Mouse (Mus musculus) gonadal fat pad, adult 2 months (tissue): Measurements from ENCODE around the gene Gm6904. TPM values are rescaled to one million over a fixed set of nuclear protein-coding genes. Genes with fewer than 3 reads are reported as not detected.
"Not testable (repeated sequence)": the region's sequence is repeated elsewhere in the genome, so short reads cannot be mapped to it uniquely, and the experiment has no call there.

ENCODE experiments used
- DNase-seq: peaks from one replicate; pipeline ENCODE4 v3.0.0-alpha.2; 2012; ENCODE audit warnings: low read depth
- polyA plus RNA-seq: library from polyadenylated mRNA; depleted of rRNA; stranded (reverse); fragments of >200 nt; gene quantifications from 2 replicates; pipeline ENCODE4 v1.2.3, GENCODE M21; 2012; rRNA removed

Gene Gm6904
- not detected in 2 replicates for polyA plus RNA-seq

DNA sequence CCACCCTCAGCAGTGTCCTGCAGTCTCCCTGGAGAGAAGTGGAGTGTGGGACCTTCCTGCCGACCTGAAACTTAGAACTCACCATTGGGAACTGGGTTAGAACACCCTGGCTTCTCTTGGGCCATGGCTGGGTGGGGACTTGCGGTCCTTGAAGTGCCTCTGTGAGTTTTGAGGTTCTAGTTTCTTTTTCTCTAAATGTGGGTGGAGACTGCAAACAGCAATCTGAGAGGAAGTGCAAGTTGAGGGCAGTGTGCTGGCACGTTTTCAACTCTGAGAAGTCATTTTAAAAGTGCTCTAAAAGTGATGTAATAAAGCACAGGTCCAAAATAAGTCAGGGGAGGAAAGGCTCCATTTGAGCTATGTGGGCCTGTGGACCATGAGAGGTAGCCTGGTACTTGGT is at the start of gene Gm6904:
Gene Gm6904 (minus strand): TSS at position 161 of the 400 bp plus-strand sequence.
- DNase-seq: no peak

GRCm38 (mm10) chr14:59297391-59297790 is 37.4 kb upstream of the Gm6904 start, which contains the start of gene Phf11a:
Phf11a (minus strand) TSS chr14:59297522.
- not testable (repeated sequence) for DNase-seq

GRCm38 (mm10) chr14:59291769-59292168 is 31.8 kb upstream of the Gm6904 start:
- not testable (repeated sequence) for DNase-seq

DNA sequence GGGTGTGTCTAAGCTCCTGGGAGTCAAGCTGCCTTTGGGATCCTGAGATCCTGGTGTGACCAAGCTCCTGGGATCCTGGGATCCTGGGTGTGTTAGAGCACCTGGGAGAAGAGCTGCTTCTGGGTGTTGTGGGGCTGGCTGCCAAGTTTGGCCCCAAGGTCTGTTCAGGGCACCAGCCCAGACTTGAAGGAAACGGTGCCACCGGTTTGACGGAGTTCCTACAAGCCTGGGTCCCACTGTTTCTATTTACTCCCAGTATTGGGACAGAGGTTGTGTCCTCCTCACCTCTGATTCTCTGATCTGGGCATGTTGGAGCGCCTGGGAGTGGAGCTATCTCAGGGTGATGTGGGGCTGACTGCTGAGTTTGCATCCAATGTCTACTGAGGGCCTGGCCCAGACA is 14.9 kb upstream of the Gm6904 start:
- DNase-seq: peak; percentile 1

GRCm38 (mm10) chr14:59255861-59256260 is 4.2 kb downstream of the Gm6904 start:
- not testable (repeated sequence) for DNase-seq

DNA sequence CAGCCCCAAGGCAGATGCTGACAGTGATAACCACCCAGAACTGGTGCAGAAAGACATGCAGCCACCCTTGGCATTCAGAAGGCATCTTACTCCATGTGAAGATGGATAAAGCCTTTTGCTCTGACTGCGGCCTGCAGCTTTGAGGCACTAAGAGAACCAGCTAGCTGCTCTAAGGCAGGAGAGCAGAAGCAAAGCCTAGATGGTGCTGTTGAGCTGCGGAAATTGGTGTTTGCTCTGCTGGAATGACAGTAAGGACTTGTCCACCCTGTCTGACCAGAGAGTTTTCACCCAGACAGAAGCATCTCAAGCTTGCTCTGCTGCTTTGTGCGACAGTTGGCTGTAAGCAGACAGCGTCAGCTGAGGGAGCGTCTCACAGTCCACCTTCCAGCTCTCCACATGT is 9.7 kb downstream of the Gm6904 start:
- DNase-seq: not testable (repeated sequence)

GRCm38 (mm10) chr14:59233635-59234034 is 26.4 kb downstream of the Gm6904 start:
- DNase-seq: no peak

GRCm38 (mm10) chr14:59232003-59232402 is 28.0 kb downstream of the Gm6904 start:
- no peak for DNase-seq

- no peak for DNase-seq
Observed at GRCm38 (mm10) chr14:59230331-59230966, 29.6 kb downstream of the Gm6904 start.

- DNase-seq: no peak
Observed at GRCm38 (mm10) chr14:59229822-59230221, 30.2 kb downstream of the Gm6904 start.

- DNase-seq: no peak
Observed at GRCm38 (mm10) chr14:59226240-59226639, 33.8 kb downstream of the Gm6904 start.

DNA sequence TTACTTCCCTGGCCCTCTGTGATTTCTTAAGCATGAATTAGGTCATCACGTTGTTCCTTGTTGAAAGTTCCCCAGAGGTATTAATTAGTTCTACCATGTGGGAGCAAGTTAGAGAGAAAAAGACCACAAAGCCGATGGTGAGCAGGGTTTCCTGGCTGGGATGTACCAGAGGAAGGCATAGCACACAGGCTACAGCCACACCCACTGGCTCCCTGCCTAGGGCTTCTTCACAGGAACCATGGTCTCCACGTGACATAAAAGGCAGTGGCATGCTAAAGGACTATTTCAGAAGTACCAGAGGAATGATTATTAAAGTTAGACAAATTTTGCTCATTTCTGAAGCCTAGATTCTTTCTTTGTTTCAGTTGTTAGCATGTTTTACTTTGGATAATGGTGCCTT is 40.8 kb downstream of the Gm6904 start:
- DNase-seq: no peak

GRCm38 (mm10) chr14:59209816-59210215 is 50.2 kb downstream of the Gm6904 start:
- DNase-seq: no peak

DNA sequence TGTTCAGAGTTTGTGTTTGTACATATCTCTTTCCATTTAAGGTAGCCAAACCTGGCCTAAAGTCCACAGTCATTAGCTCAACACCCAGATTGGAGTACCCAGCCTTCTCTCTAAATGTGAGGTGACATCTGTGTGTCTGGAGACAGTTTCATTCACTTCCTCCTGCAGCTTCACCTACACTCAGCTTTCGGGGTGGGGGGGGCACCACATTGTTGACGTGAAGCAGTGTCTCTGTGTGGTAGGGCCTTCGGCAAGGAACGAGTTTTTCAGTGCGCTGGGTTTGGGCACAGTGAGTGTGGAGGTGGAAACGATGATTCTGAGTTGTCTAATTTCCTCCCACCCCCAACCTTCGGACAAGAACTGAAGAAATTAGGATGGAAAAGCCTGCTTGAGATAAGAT is 51.0 kb downstream of the Gm6904 start:
- DNase-seq: no peak

- no peak for DNase-seq
Observed at GRCm38 (mm10) chr14:59205976-59206583, 53.9 kb downstream of the Gm6904 start.

DNA sequence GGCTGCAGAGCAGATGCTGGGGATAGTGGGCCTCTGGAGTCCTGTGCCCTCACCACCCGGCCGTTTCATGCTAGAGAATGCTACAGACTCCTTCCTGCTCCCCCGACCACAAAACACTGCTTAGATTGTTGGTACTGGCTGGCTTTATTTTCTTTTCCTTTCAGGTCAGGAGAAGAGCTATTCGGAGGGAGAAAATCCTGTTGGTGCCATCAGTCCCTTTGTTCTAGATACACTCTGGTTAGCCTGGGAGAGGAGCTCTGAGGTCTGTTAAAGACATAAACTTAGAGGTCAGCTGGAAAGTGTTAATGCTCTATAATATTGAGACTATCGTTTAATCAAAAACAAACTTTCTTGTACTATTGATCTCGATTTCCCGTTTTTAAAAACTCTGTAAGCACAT is 54.6 kb downstream of the Gm6904 start:
- no peak for DNase-seq

DNA sequence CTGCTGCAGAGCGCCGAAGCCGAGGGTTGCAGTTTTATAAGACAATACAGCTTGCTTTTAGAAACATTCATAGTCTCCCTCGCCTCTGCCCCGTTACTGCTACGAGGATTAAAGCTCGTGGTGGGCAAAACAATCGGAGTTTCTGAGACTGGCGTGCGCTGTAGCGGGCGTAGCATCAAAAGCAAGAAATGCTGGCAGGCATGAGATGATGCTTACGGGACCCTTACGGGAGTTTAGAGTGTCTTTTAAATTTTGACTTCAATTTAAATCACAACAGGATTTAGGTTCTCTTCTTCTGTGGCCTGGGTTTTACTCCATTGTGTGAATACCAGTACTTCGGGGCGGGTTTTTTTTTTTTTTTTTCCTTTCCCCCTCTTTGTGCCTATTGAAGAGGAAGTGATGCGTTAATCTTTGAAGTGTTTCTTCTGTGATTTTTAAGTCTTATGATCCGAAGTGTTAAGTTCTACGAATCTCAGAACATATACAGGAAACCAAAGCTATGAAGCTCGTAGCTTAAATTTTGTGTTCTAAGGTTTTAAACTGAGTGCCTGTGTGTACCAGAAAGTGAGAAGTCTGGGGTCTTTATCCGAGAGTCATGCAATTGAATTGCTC is 58.3 kb downstream of the Gm6904 start:
- no peak for DNase-seq

DNA sequence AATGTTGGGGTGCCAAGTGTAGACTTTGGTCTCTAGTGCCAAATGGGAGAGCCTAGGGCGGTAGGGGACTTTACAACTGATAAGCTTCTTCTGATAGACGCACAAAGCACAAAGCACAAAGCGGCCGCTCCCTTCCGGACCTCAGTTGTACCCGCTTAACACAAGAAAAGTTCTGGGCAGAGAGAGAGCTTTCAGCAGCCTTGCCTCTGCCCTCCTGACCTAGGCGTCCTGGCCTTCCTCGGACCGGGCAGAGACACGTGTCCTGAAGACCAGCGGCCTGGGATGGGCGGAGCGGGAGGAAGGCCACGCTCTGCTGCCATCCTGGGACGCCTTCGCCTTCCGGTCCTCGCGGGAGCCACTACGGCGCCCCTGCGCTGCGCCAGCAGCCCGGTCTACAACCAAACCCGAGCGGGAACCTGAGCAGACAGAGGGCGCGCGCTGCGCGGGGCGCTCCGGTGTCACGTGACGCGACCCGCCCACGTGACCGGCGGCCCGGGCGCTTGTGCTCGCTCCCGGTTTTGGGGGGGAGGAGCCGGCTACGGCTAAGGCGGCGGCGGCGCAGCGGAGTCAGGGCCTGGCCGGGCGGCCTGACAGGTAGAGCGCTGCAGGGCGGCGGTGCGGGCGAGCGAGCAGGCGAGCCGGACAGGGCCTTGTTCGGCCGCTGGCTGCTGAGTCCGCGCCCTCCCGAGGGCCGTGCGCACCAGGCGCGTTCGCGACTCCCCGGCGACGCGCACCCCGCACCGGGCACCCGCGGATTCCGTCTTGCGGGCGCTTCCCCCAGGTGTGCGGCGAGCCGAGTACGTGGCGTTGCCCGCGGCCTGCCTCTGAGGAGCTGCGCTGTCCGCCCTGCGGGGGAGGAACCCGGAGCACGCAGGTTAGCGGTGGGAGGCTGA is 59.1 kb downstream of the Gm6904 start, which contains the start of gene Rcbtb1:
Gene Rcbtb1 (plus strand): TSS at position 499 of the 893 bp plus-strand sequence.
- no peak for DNase-seq
